Mouse (Mus musculus): ENCODE measurements around the gene Tceanc2. TPM values are rescaled to one million over a fixed set of nuclear protein-coding genes. Genes with fewer than 3 reads are reported as not detected.
"Not testable (repeated sequence)": the region's sequence is repeated elsewhere in the genome, so short reads cannot be mapped to it uniquely, and the experiment has no call there.

The Tceanc2 gene
- polyA plus RNA-seq, 1 experiment from 2014 or later, result 22.7 TPM

GRCm38 (mm10) chr4:107124376-107124775, 54.5 kb downstream of the Tceanc2 start:
- H3K4me2 ChIP-seq (ENCODE audit: low read depth, low read length), result no peak overlapping the region
- ATAC-seq (ENCODE audit: low read depth), result no peak
- WGBS, result 58% methylated on average over 7 of the region's 7 CpGs
- no peak overlapping the region for H3K4me3 ChIP-seq (ENCODE audit: low read length)
- H3K27me3 ChIP-seq (ENCODE audit: control insufficient read depth, insufficient read depth, low read depth, low read length), result no peaks in the 10 kb centered on the region; the same call in 1 of the 2 replicates
- no peak overlapping the region for H3K27ac ChIP-seq (ENCODE audit: low read length)
- H3K9me3 ChIP-seq (ENCODE audit: control insufficient read depth, low read length), result no peaks in the 10 kb centered on the region
- H3K4me1 ChIP-seq (replicated peaks; ENCODE audit: control insufficient read depth, insufficient read depth, low read length), result no peaks in the 10 kb centered on the region; the same call in 1 of the 2 replicates
- no peaks in the 10 kb centered on the region for H3K36me3 ChIP-seq (ENCODE audit: control insufficient read depth, insufficient read depth, low read length)
- H3K9ac ChIP-seq (ENCODE audit: low read length), result no peak overlapping the region

GRCm38 (mm10) chr4:107121165-107121943, 57.6 kb downstream of the Tceanc2 start:
- peak; percentile 48; the same call in 1 of the 2 replicates for ATAC-seq (ENCODE audit: low read depth)
- Histone ChIP-seq H3K27ac (ENCODE audit: low read length) (no peak overlapping the region), H3K9ac (ENCODE audit: low read length) (no peak overlapping the region), H3K27me3 (ENCODE audit: control insufficient read depth, insufficient read depth, low read depth, low read length) (no peaks in the 10 kb centered on the region; the same call in 1 of the 2 replicates), H3K4me1 (replicated peaks; ENCODE audit: control insufficient read depth, insufficient read depth, low read length) (peaks cover 5% of the 10 kb centered on the region), H3K9me3 (ENCODE audit: control insufficient read depth, low read length) (no peaks in the 10 kb centered on the region), H3K36me3 (ENCODE audit: control insufficient read depth, insufficient read depth, low read length) (no peaks in the 10 kb centered on the region), H3K4me3 (ENCODE audit: low read length) (no peak overlapping the region), H3K4me2 (ENCODE audit: low read depth, low read length) (no peak overlapping the region)
- 58% methylated on average over 12 of the region's 12 CpGs for WGBS

GRCm38 (mm10) chr4:107120676-107121075, 58.2 kb downstream of the Tceanc2 start:
- 85% methylated on average over 6 of the region's 6 CpGs for whole genome bisulfite sequencing
- no peak overlapping the region for H3K27ac ChIP-seq (ENCODE audit: low read length)
- H3K36me3 ChIP-seq (ENCODE audit: control insufficient read depth, insufficient read depth, low read length), result no peaks in the 10 kb centered on the region
- H3K9ac ChIP-seq (ENCODE audit: low read length), result no peak overlapping the region
- H3K4me3 ChIP-seq (ENCODE audit: low read length), result no peak overlapping the region
- peaks cover 5% of the 10 kb centered on the region for H3K4me1 ChIP-seq (replicated peaks; ENCODE audit: control insufficient read depth, insufficient read depth, low read length)
- no peaks in the 10 kb centered on the region for H3K9me3 ChIP-seq (ENCODE audit: control insufficient read depth, low read length)
- H3K4me2 ChIP-seq (ENCODE audit: low read depth, low read length), result no peak overlapping the region
- ATAC-seq (ENCODE audit: low read depth), result no peak
- H3K27me3 ChIP-seq (ENCODE audit: control insufficient read depth, insufficient read depth, low read depth, low read length), result no peaks in the 10 kb centered on the region

GRCm38 (mm10) chr4:107119056-107119455, 59.9 kb downstream of the Tceanc2 start:
- no peaks in the 10 kb centered on the region for H3K9me3 ChIP-seq (ENCODE audit: control insufficient read depth, low read length)
- peaks cover 5% of the 10 kb centered on the region for H3K4me1 ChIP-seq (replicated peaks; ENCODE audit: control insufficient read depth, insufficient read depth, low read length)
- no peaks in the 10 kb centered on the region for H3K36me3 ChIP-seq (ENCODE audit: control insufficient read depth, insufficient read depth, low read length)
- H3K27ac ChIP-seq (ENCODE audit: low read length), result no peak overlapping the region
- H3K9ac ChIP-seq (ENCODE audit: low read length), result no peak overlapping the region
- H3K4me2 ChIP-seq (ENCODE audit: low read depth, low read length), result no peak overlapping the region
- no peak overlapping the region for H3K4me3 ChIP-seq (ENCODE audit: low read length)
- H3K27me3 ChIP-seq (ENCODE audit: control insufficient read depth, insufficient read depth, low read depth, low read length), result no peaks in the 10 kb centered on the region
- 33% methylated on average over 4 of the region's 4 CpGs for WGBS
- ATAC-seq (ENCODE audit: low read depth), result peak; percentile 63

- H3K4me2 ChIP-seq (ENCODE audit: low read depth, low read length), result no peak overlapping the region
- H3K27ac ChIP-seq (ENCODE audit: low read length), result no peak overlapping the region
- H3K4me3 ChIP-seq (ENCODE audit: low read length), result no peak overlapping the region
- peaks cover 5% of the 10 kb centered on the region for H3K4me1 ChIP-seq (replicated peaks; ENCODE audit: control insufficient read depth, insufficient read depth, low read length)
- no peaks in the 10 kb centered on the region for H3K27me3 ChIP-seq (ENCODE audit: control insufficient read depth, insufficient read depth, low read depth, low read length)
- WGBS, result 56% methylated on average over 2 of the region's 2 CpGs
- H3K36me3 ChIP-seq (ENCODE audit: control insufficient read depth, insufficient read depth, low read length), result no peaks in the 10 kb centered on the region
- no peak overlapping the region for H3K9ac ChIP-seq (ENCODE audit: low read length)
- no peak for ATAC-seq (ENCODE audit: low read depth)
- no peaks in the 10 kb centered on the region for H3K9me3 ChIP-seq (ENCODE audit: control insufficient read depth, low read length)
Observed at GRCm38 (mm10) chr4:107117741-107118385, 61.1 kb downstream of the Tceanc2 start.

GRCm38 (mm10) chr4:107114278-107114677, 64.6 kb downstream of the Tceanc2 start:
- no peak overlapping the region for H3K27ac ChIP-seq (ENCODE audit: low read length)
- H3K4me3 ChIP-seq (ENCODE audit: low read length), result no peak overlapping the region
- no peaks in the 10 kb centered on the region for H3K36me3 ChIP-seq (ENCODE audit: control insufficient read depth, insufficient read depth, low read length)
- H3K4me1 ChIP-seq (replicated peaks; ENCODE audit: control insufficient read depth, insufficient read depth, low read length), result peaks cover 5% of the 10 kb centered on the region
- H3K9me3 ChIP-seq (ENCODE audit: control insufficient read depth, low read length), result no peaks in the 10 kb centered on the region
- WGBS, result 26% methylated on average over 8 of the region's 8 CpGs
- no peak overlapping the region for H3K9ac ChIP-seq (ENCODE audit: low read length)
- ATAC-seq (ENCODE audit: low read depth), result no peak
- H3K4me2 ChIP-seq (ENCODE audit: low read depth, low read length), result no peak overlapping the region
- H3K27me3 ChIP-seq (ENCODE audit: control insufficient read depth, insufficient read depth, low read depth, low read length), result no peaks in the 10 kb centered on the region

- 75% methylated on average over 6 of the region's 6 CpGs for WGBS
- H3K27ac ChIP-seq (ENCODE audit: low read length); ATAC-seq (ENCODE audit: low read depth); H3K36me3 ChIP-seq (ENCODE audit: control insufficient read depth, insufficient read depth, low read length); H3K4me2 ChIP-seq (ENCODE audit: low read depth, low read length); H3K9ac ChIP-seq (ENCODE audit: low read length); H3K27me3 ChIP-seq (ENCODE audit: control insufficient read depth, insufficient read depth, low read depth, low read length); H3K4me3 ChIP-seq (ENCODE audit: low read length); H3K9me3 ChIP-seq (ENCODE audit: control insufficient read depth, low read length); H3K4me1 ChIP-seq (replicated peaks; ENCODE audit: control insufficient read depth, insufficient read depth, low read length): not testable (repeated sequence)
Observed at GRCm38 (mm10) chr4:107109181-107109580, 69.7 kb downstream of the Tceanc2 start.

GRCm38 (mm10) chr4:107108291-107108731, 70.6 kb downstream of the Tceanc2 start:
- H3K9me3 ChIP-seq (ENCODE audit: control insufficient read depth, low read length), result no peaks in the 10 kb centered on the region
- no peaks in the 10 kb centered on the region for H3K36me3 ChIP-seq (ENCODE audit: control insufficient read depth, insufficient read depth, low read length)
- no peaks in the 10 kb centered on the region for H3K27me3 ChIP-seq (ENCODE audit: control insufficient read depth, insufficient read depth, low read depth, low read length)
- peak overlapping the region; percentile 9; the same call in 1 of the 2 replicates for H3K4me2 ChIP-seq (ENCODE audit: low read depth, low read length)
- no peak overlapping the region for H3K4me3 ChIP-seq (ENCODE audit: low read length)
- no peaks in the 10 kb centered on the region for H3K4me1 ChIP-seq (replicated peaks; ENCODE audit: control insufficient read depth, insufficient read depth, low read length)
- H3K9ac ChIP-seq (ENCODE audit: low read length), result peak overlapping the region; percentile 24; the same call in 1 of the 2 replicates
- no peak overlapping the region for H3K27ac ChIP-seq (ENCODE audit: low read length)
- 23% methylated on average over 13 of the region's 13 CpGs for WGBS
- peak; percentile 56; the same call in 1 of the 2 replicates for ATAC-seq (ENCODE audit: low read depth)

- WGBS, result 77% methylated on average over 16 of the region's 16 CpGs
- H3K9ac ChIP-seq (ENCODE audit: low read length), result no peak overlapping the region
- H3K27me3 ChIP-seq (ENCODE audit: control insufficient read depth, insufficient read depth, low read depth, low read length), result no peaks in the 10 kb centered on the region
- no peak for ATAC-seq (ENCODE audit: low read depth)
- no peak overlapping the region for H3K4me3 ChIP-seq (ENCODE audit: low read length)
- no peaks in the 10 kb centered on the region; the same call in 1 of the 2 replicates for H3K4me1 ChIP-seq (replicated peaks; ENCODE audit: control insufficient read depth, insufficient read depth, low read length)
- no peak overlapping the region for H3K4me2 ChIP-seq (ENCODE audit: low read depth, low read length)
- H3K27ac ChIP-seq (ENCODE audit: low read length), result no peak overlapping the region
- no peaks in the 10 kb centered on the region for H3K9me3 ChIP-seq (ENCODE audit: control insufficient read depth, low read length)
- no peaks in the 10 kb centered on the region for H3K36me3 ChIP-seq (ENCODE audit: control insufficient read depth, insufficient read depth, low read length)
Observed at GRCm38 (mm10) chr4:107106777-107107176, 72.1 kb downstream of the Tceanc2 start.

Measured in lung, embryonic 16.5 days (tissue).